Mouse (Mus musculus) embryonic fibroblast, embryonic 13.5 days (primary cell): ENCODE results near the gene Psmc5. TPM values are rescaled to one million over a fixed set of nuclear protein-coding genes. Genes with fewer than 3 reads are reported as not detected.

Experiments
- H3K27ac ChIP-seq: 2 replicates; pipeline ENCODE4 v1.5.1; 2012; ENCODE audit warnings: low read length, control low read depth, inconsistent platforms; ENCODE audit not compliant: insufficient read depth
- H3K4me1 ChIP-seq: 2 replicates; pipeline ENCODE4 v1.6.1; 2011; ENCODE audit warnings: low read length; ENCODE audit not compliant: control insufficient read depth, insufficient read depth
- H3K4me3 ChIP-seq: 2 replicates; pipeline ENCODE4 v1.5.1; 2011; ENCODE audit warnings: mild to moderate bottlenecking, control low read depth, low read length; ENCODE audit not compliant: insufficient read depth
- CTCF ChIP-seq: IDR thresholded peaks from 2 replicates; pipeline ENCODE4 v1.5.1; 2011; ENCODE audit warnings: mild to moderate bottlenecking, control low read depth, low read length, moderate library complexity, borderline replicate concordance; ENCODE audit not compliant: insufficient read depth
- POLR2A ChIP-seq: IDR thresholded peaks from 2 replicates; pipeline ENCODE4 v1.6.1; 2011; ENCODE audit warnings: low read depth, mild to moderate bottlenecking, control low read depth, low read length, moderate library complexity
- polyA plus RNA-seq: library from polyadenylated mRNA; stranded (reverse); fragments of >200 nt; gene quantifications from 2 replicates; pipeline ENCODE4 v1.2.4, GENCODE M21; 2011; ENCODE audit warnings: low read depth; ENCODE audit not compliant: missing spikeins, insufficient read length

The Psmc5 gene
- polyA plus RNA-seq, 1 experiment, result 141 TPM

DNA sequence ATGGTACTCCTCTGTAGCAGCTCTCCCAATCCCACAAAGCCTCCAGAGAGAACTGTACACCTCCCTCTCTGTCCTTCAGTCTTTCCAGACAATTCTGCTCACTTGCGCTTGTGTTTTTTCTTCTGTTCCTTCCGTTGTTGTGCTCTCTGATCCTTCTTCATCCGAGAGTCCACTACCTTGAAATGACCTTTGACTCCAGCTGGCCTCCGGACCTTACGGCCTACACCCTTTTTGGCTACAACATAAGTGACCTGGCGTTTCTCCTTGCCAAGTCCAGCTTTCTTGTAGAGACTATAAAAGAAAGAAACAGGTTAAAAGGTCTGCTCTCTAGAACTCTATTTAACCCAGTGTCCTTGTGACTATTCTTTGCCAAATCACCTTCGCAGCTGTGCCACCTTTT lies 6.6 kb upstream of the Psmc5 start:
- H3K27ac ChIP-seq, result no peak overlapping the region
- TF ChIP-seq CTCF, result no peak
- TF ChIP-seq POLR2A, result no peak
- H3K4me3 ChIP-seq, result no peak overlapping the region
- H3K4me1 ChIP-seq, result no peaks in the 10 kb centered on the region

DNA sequence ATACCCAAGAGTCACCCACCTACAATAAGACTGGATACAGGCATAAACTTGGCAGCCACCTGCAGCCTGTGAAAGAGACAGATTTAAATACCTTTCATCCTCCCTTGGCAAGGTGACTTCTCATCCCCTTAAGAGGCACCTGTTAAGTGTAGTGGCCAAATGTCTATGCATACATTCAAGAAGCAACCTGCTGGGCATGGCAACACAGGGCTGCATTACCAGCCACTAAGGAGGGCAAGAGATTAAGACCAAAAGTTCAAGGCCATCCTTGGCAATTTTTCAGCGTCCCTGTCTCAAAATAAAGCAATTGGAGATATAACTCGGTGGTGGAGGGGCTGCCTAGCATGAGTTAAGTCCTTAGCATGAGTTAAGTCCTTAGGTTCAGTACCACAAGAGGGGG lies 1.2 kb upstream of the Psmc5 start:
- no peak for TF ChIP-seq CTCF
- TF ChIP-seq POLR2A, result no peak
- Histone ChIP-seq H3K4me1 (peaks cover 4% of the 10 kb centered on the region; the same call in 1 of the 2 replicates), H3K4me3 (peak overlapping the region; percentile 87), H3K27ac (no peak overlapping the region; the same call in 1 of the 2 replicates)

- H3K4me3 ChIP-seq, result peak overlapping the region; percentile 87
- H3K27ac ChIP-seq, result peak overlapping the region; percentile 16; the same call in 1 of the 2 replicates
- peaks cover 4% of the 10 kb centered on the region; the same call in 1 of the 2 replicates for H3K4me1 ChIP-seq
- no peak for TF ChIP-seq POLR2A
- TF ChIP-seq CTCF, result no peak
Measured at GRCm38 (mm10) chr11:106255174-106255573, 780 bp upstream of the Psmc5 start.

DNA sequence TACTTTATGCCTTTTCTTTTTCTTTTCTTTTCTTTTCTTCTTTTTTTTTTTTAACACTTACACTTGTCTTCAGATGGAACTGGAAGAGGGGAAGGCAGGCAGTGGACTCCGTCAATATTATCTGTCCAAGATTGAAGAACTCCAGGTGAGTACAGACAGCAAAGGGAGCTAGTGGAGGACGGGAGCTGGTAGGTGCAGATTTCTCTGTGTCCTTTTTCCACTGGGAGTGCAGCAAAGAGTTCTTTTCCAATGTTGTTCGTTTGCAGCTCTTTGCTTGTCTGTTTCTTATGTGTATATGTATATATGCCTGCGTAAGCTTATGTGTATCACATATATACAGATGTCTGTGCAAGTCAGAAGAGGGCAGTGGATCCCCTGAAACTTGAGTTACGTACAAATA lies 821 bp downstream of the Psmc5 start:
- peak overlapping the region; percentile 95 for H3K4me3 ChIP-seq
- H3K4me1 ChIP-seq, result peaks cover 4% of the 10 kb centered on the region; the same call in 1 of the 2 replicates
- TF ChIP-seq POLR2A (no peak), CTCF (no peak)
- H3K27ac ChIP-seq, result no peak overlapping the region

- Histone ChIP-seq H3K4me3 (no peak overlapping the region), H3K4me1 (no peaks in the 10 kb centered on the region), H3K27ac (no peak overlapping the region)
- TF ChIP-seq POLR2A (no peak), CTCF (no peak)
Measured at GRCm38 (mm10) chr11:106260826-106261450, 5.0 kb downstream of the Psmc5 start.

DNA sequence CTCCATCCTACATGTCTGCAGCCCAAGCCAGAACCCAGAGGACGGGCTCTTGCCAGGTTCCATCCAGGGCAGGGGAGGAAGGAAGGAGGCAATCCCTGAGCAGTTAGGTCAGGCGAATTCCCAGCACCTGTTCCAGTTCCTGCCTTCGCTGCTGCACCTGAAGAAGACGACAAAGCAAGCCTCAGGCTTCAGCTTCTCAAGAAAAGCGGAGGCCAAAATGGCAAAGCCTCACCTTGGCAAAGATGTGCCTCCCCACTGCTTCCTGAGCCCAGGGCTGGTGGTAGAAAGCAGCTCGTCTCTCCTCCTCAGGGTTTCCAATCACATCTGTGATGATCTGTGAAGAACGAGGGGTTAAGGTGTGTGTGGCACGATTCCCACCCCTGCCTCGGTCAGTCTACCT lies 8.0 kb downstream of the Psmc5 start:
- Histone ChIP-seq H3K4me1 (no peaks in the 10 kb centered on the region; the same call in 1 of the 2 replicates), H3K4me3 (no peak overlapping the region), H3K27ac (no peak overlapping the region)
- TF ChIP-seq POLR2A (no peak), CTCF (no peak)

GRCm38 (mm10) chr11:106264988-106265387 lies 9.0 kb downstream of the Psmc5 start:
- no peak overlapping the region for H3K27ac ChIP-seq
- H3K4me3 ChIP-seq, result no peak overlapping the region
- peaks cover 2% of the 10 kb centered on the region; the same call in 1 of the 2 replicates for H3K4me1 ChIP-seq
- no peak for TF ChIP-seq CTCF
- TF ChIP-seq POLR2A, result no peak

- Histone ChIP-seq H3K4me3 (no peak overlapping the region), H3K4me1 (peaks cover 2% of the 10 kb centered on the region; the same call in 1 of the 2 replicates), H3K27ac (no peak overlapping the region)
- TF ChIP-seq CTCF (no peak), POLR2A (no peak)
Measured at GRCm38 (mm10) chr11:106265570-106265969, 9.6 kb downstream of the Psmc5 start.

DNA sequence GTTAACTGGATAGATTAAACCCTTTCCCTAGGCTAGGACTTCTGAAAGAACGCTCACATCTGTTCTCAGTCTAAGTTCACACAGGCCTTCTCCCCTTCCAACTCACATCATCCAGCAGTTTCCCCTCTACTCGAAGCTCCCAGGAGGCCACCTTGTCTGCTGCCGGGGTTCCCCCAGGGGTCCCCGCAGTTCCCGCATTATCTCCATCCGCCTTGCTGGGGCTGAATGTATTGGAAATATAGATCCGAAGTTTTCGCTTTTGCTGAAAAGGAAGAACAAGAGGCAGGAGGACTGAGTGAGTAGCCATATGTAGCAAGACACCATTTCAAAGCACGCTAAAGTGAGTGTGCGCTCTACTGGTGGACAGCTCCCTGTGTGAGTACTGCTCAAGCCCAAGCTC lies 10.5 kb downstream of the Psmc5 start:
- H3K27ac ChIP-seq, result no peak overlapping the region
- H3K4me3 ChIP-seq, result no peak overlapping the region
- no peak for TF ChIP-seq CTCF
- TF ChIP-seq POLR2A, result no peak
- H3K4me1 ChIP-seq, result peaks cover 5% of the 10 kb centered on the region; the same call in 1 of the 2 replicates

- H3K4me1 ChIP-seq, result peaks cover 5% of the 10 kb centered on the region; the same call in 1 of the 2 replicates
- no peak for TF ChIP-seq POLR2A
- TF ChIP-seq CTCF, result no peak
- H3K27ac ChIP-seq, result no peak overlapping the region
- no peak overlapping the region for H3K4me3 ChIP-seq
Measured at GRCm38 (mm10) chr11:106267311-106267852, 11.4 kb downstream of the Psmc5 start.

DNA sequence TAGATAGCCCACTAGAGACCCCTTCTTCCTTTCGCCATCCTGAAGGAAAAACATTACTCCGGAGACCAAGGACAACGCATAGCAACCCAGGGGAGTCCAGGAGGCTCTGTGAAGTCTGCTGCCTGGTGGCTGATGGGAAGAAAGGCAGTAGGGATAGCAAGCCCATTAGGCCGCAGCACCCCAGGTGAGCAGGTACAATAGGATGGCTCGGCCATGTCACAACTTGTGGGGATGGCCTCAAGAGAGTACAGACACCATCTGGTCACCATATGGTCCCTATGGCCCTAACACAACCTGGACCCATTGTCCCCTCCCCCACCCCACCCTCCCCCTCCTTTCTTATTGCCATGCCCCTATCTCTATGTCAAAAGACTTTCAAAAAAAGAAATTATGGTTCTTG lies 11.9 kb downstream of the Psmc5 start:
- H3K27ac ChIP-seq, result no peak overlapping the region
- TF ChIP-seq POLR2A (no peak), CTCF (no peak)
- peaks cover 5% of the 10 kb centered on the region; the same call in 1 of the 2 replicates for H3K4me1 ChIP-seq
- no peak overlapping the region for H3K4me3 ChIP-seq
